Mouse (Mus musculus) embryonic fibroblast, embryonic 13.5 days (primary cell): ENCODE data around the gene Ablim2.

Experiments
- CTCF ChIP-seq: IDR thresholded peaks from 2 replicates; pipeline ENCODE4 v1.5.1; 2011; ENCODE audit warnings: mild to moderate bottlenecking, control low read depth, low read length, moderate library complexity, borderline replicate concordance; ENCODE audit not compliant: insufficient read depth
- POLR2A ChIP-seq: IDR thresholded peaks from 2 replicates; pipeline ENCODE4 v1.6.1; 2011; ENCODE audit warnings: low read depth, mild to moderate bottlenecking, control low read depth, low read length, moderate library complexity

DNA sequence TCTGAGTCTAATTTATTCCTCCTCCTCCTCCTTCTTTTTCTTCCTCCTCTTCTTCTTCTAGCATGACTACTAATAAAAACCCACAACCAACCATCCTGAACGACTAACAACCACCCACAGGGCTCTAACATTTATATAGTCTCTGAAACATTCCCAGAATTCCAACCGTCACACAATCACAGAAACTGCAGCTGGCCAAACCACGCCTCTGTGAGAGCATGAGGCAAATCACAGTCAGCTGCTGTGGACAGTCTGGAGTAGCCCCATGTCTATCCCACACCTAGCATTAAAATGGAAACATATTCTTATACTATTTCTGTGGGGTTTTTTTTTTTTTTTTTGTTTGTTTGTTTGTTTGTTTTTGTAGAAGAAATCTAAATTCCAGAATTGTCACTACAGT, 8.3 kb upstream of the Ablim2 start:
- TF ChIP-seq CTCF (no peak), POLR2A (no peak)
